Mouse (Mus musculus) cerebellum, postnatal 14 days (tissue): ENCODE measurements around the gene C3.

Experiments used
- DNase-seq, 2 experiments: peaks; one replicate each; pipeline ENCODE4 v3.0.0; 2021; ENCODE audit warnings: mixed read lengths in 2 of 2

The C3 gene

DNA sequence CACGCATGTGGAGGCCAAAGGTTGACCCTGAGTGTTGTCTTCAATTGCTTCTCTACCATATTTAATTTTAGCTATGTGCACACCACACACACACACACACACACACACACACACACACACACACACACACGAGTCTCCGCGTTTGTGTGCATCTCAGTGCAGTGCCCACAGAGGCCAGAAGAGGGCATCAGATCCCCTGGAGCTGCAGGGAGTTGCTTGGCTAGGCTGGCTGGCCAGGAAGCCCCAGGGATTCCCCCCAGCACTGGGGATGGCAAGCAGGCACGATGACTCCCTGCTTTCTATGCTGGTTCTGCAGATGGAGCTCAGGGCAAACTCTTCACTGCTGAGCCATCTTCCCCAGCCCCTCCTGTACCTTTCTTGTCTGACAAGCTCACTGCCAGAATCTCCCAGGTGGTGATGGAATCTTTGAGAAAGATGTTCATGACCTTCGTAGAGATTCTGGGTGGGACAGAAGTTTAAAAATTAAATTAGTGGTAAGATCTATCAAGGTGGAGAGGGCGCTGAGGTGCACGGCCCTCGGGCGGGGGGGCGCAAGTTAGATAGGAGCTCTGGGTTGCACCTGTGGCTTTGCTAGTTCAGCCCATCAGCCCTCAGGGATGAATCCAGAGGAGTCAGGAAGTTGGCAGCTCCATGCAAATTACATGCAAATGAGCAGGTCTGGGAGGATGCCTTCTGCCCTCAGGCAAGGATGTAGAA, 8.6 kb downstream of the C3 start:
- peak; percentile 75 to 87 for DNase-seq

- DNase-seq, result no peak
Observed at GRCm38 (mm10) chr17:57218335-57218900, 9.5 kb downstream of the C3 start.

GRCm38 (mm10) chr17:57214676-57215387, 13.1 kb downstream of the C3 start:
- peak; percentile 56 to 58 for DNase-seq

DNA sequence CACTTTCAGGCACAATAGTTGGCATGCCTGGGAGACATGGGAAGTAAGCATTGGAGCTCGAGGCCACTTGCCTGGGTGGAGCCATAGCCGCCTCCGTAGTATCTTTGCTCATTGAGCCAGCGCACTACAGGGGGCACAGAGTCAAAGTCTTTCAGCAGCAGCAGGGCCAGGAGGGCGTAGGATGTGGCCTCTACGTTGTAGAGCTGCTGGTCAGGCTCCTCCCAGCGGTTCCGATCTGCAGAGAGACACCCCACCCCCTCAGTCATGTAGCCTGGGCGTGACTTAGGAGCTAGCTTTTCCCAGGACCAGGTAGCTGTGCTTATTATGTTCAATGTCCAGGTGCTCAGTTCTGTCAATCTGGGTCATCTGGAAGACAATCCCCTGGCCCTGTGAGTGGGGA, 16.4 kb downstream of the C3 start:
- DNase-seq, result no peak

GRCm38 (mm10) chr17:57209330-57209729, 18.6 kb downstream of the C3 start:
- no peak for DNase-seq

- no peak for DNase-seq
Observed at GRCm38 (mm10) chr17:57207938-57208337, 20.0 kb downstream of the C3 start.

- DNase-seq, result no peak
Observed at GRCm38 (mm10) chr17:57201841-57202724, 25.9 kb downstream of the C3 start.

DNA sequence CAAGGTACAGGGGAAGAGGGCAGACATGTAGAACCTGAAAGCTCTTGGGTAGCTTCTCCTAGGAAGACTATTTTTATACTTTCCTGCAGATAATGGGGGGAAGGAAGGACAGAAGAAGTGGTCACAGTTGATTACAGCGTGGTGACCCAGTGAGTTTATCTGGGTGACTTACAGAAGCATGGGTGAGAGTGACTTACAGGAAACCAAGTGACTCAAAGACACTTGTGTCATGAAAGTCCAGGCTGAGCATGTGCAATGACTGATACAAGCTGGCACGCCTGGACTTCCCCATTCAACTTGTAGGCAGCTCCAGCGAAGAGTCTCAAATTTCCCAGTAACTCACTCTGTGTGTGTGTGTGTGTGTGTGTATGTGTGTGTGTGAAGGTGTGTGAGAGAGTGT, 29.7 kb downstream of the C3 start:
- DNase-seq, result no peak

- no peak for DNase-seq
Observed at GRCm38 (mm10) chr17:57195326-57196010, 32.5 kb downstream of the C3 start.

DNA sequence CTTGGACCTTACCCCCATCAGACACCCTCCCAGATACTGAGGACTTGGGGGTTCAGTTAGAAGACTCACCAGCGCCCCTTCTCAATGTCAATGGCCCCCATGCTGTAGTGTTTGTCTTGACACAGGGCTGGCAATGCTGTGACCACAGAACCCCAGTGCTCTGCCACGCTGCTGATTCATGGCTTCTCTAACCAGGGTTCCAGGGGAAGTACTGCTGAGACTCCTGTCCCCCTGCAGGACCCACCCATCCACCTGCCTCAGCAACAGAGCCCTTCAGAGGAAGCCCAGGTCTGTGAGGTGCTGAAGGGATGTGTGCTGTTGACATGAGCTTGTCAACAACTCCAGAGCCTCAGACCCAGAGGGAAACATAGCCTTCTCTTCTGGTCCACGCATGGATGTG, 33.2 kb downstream of the C3 start:
- DNase-seq, result no peak

- no peak for DNase-seq
Observed at GRCm38 (mm10) chr17:57194041-57194507, 33.9 kb downstream of the C3 start, which contains the start of gene Tnfsf14. Gene Tnfsf14 (minus strand): TSS chr17:57194177.

DNA sequence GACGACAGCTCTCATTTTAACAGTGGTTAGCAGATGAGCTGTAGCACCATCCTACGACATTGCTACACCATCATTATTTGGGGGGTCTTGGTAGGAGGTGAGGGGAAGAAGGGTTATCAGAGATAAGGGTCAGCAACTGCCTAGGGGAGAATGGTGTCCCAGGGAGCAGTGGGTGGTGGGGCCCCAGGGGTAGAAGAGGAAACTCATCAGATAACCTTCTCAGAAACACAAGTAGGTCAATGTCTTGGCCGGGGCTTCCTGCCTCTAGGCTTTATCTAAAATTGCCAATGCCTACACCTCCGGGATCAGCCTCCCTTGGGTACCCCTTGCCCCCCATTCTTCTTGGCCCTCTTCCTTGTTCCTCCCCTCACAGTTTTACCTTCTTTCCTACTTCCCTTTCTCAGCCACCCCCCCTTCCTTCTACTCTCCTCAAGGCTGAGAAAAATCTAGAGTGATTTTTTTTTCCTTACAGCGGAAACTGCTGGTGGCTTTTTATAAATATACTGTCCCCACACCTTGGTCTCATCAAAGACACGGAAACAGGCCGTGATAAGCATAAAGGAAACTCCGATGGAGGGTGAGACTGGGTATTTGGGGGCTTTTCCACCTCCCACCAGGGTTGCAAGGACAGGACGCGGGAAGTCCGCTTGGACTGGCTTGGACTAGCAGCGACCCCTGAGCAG, 39.3 kb downstream of the C3 start:
- DNase-seq, result no peak

GRCm38 (mm10) chr17:57185641-57186040, 42.3 kb downstream of the C3 start:
- no peak for DNase-seq

DNA sequence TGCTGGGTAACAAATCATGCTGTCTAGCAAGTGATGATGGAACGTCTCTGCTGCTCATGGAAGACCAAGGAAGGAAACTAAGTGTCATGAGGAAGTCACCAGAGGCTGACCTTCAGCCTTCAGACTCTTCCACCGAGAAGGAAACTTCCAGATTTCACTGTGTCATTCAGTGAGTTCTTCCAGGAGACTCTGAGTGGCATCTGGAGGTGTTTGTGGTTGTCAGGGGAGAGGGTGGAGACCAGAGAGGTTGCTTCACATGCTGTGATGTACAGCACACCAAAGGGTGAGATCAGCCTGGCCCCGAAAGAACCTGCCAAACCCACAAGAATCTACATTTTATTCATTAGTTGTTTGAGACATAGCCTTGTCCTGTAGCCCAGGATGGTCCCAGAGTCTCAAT, 45.1 kb downstream of the C3 start:
- no peak for DNase-seq

GRCm38 (mm10) chr17:57180363-57180762, 47.6 kb downstream of the C3 start:
- DNase-seq, result peak; percentile 21 to 22

GRCm38 (mm10) chr17:57173351-57173750, 54.6 kb downstream of the C3 start:
- DNase-seq, result no peak

DNA sequence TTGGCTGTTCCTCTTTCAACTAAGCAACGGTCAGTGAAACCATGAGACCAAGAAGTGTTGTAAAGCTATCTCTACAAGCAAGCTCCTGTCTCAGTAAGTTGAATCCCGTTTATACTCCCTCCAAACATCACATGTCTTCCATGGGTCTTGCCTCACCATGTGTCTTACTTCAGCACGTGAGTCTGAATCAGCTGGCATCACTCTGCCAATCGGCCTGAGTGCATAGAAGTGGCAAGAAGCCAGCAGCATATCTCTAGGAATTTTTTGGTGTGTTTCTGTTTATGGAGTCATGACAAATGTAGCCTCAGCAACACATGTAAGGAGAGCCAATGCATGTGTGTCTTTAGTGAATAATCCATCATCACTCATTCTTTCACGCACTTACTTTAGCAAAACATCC, 55.6 kb downstream of the C3 start:
- DNase-seq, result no peak

DNA sequence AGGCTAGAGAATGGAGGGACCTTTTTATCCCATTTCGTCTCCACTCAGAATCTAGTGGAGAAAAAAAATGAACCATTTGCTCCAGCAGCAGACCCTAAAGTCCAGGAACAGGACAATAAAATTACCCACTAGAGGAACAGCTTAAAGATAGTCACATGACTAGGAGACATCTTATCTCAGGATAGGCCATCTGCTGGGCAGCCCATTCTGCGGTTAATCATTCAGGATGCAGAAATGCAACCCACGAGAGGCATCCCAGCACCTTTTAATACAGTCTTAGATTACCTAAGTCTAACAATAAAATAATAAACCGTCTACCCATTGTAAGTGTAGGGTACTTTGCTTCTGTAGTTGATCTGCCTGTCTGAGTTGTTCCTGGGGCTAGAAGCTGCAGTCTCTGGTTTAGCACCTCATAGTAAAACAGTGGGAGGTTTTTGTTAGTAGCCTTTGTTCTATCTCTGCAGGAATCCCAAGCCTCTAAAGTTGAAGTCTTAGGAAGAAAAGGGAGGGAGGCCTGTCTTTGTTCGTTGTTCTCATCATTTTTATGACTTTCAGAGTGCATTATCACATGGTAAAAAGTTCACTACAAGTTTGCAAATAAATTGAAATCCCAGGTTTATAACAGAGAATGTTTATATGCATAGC, 57.2 kb downstream of the C3 start:
- no peak for DNase-seq

DNA sequence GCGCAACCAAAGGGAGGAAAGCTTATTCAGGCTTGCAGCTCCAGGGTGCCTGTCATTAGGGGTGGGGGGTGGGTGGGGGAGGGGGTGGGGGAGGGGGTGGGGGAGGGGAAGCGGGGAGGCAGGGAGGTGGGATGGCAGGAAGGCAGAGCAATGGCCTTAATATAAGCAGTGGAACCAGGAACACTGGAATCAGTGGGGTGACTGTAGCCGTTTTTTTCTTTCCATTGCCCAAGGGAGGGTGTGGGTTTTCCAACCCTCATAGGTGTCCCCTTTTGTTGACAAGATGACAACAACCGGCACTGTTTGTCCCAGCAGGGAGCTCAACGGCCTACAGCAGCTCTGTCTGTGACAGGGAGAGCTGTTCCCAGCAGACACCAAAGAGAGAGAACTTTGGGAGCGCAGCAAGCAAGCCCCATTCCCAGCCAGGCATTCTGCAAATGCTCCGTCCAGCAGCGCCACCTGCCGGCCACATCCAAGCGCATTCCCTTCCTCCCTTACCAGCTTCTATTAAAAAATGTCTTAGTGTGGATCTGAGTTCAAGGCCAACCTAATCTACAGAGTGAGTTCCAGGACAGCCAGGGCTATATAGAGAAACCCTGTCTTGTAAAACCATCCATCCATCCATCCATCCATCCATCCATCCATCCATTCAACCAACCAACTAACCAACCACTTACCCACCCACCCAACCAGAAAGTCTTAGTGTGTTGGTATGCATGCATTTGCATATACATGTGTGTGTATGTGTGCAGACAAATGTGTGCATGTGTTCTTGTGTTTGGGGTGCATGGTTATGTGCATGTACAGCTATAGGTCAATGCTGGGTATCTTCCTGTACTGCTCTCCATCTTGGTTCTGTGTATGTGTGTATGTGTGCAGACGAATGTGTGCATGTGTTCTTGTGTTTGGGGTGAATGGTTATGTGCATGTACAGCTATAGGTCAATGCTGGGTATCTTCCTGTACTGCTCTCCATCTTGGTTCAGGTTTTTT, 60.8 kb downstream of the C3 start:
- DNase-seq, result peak; percentile 94 to 98
